Mouse (Mus musculus) C2C12 (cell line): Measurements from ENCODE around the gene Clip4.

Experiments
- CEBPB ChIP-seq: IDR thresholded peaks from one replicate; pipeline ENCODE4 v1.6.1; 2011; ENCODE audit warnings: low read depth, mild to moderate bottlenecking, control low read depth, moderate library complexity
- CTCF ChIP-seq: IDR thresholded peaks from one replicate; pipeline ENCODE4 v1.5.1; 2011; ENCODE audit not compliant: control insufficient read depth, insufficient read depth, insufficient read length
- MAX ChIP-seq: IDR thresholded peaks from one replicate; pipeline ENCODE4 v1.6.1; 2011; ENCODE audit warnings: mild to moderate bottlenecking, control low read depth
- MYOD1 ChIP-seq: IDR thresholded peaks from one replicate; pipeline ENCODE4 v1.6.1; 2011; ENCODE audit warnings: low read depth; ENCODE audit not compliant: control insufficient read depth, insufficient read length
- MYOG ChIP-seq: IDR thresholded peaks from one replicate; pipeline ENCODE4 v1.6.1; 2011; ENCODE audit not compliant: control insufficient read depth, insufficient read length; ENCODE audit errors: extremely low read depth
- USF1 ChIP-seq: IDR thresholded peaks from one replicate; pipeline ENCODE4 v1.6.1; 2011; ENCODE audit warnings: low read depth, mild to moderate bottlenecking, control low read depth, moderate library complexity

DNA sequence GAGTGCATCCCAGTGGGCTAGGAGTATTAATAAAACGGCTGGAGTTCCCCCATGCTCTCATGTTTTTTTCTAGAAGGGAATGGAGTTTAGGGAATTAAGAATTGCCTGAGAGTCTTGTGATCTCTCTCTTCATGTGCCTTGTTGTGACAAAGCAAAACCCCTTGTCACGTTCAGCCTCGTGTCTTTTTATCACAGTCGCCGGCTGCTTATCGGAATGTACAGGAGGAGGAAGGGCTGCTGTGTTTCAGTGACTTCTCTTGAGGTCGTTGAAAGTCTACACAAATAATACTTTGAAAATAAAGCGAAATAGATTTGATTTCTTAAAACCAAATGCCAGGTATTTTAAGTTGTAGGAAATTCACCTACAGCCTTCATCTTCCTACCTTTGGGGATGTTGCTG, 95.8 kb downstream of the Clip4 start:
- TF ChIP-seq CTCF (no peak), MYOD1 (no peak), MYOG (no peak), MAX (no peak), USF1 (no peak), CEBPB (no peak)
